9 mouse cellular contexts compared by ENCODE assay signal in genomic region chr17:24559146-24559545, GRCm38 (mm10). TPM values are rescaled to one million over a fixed set of nuclear protein-coding genes. Genes with fewer than 3 reads are reported as not detected.
DNase-seq lines count a peak whose midpoint lies in the region; ATAC-seq and TF ChIP-seq lines count a peak whose summit lies in the region.
"Had no signal": no experiment of that assay in that cellular context is flagged by ENCODE, and none has a peak within 500 bp of the region (broad histone marks: within the 10 kb centered on the region; RNA-seq: fewer than 3 reads in every experiment).

No protein-coding gene starts in this region.

- peak overlapping the region; percentile 83 for H3K27ac ChIP-seq in embryonic facial prominence, embryonic 14.5 days (replicated peaks; ENCODE audit: low read depth, low read length)
- H3K27ac ChIP-seq in heart, embryonic 14.5 days (replicated peaks in 1 of 2; ENCODE audit: control insufficient read depth in 1 of 2, insufficient read depth in 1 of 2, low read depth in 2 of 2, low read length in 2 of 2) = peak overlapping the region; percentile 53 to 72; a peak in 3 of 4 replicates
- peak overlapping the region; percentile 76 for H3K27ac ChIP-seq in limb, embryonic 10.5 days
- peak overlapping the region; percentile 63 for H3K27ac ChIP-seq in midbrain, postnatal 0 days (ENCODE audit: low read depth, low read length)
- H3K27ac ChIP-seq: macrophage had no signal

- 46% methylated on average over 2 of the region's 3 CpGs for WGBS in embryonic facial prominence, embryonic 14.5 days
- 70% methylated on average over 3 of the region's 3 CpGs for WGBS in heart, embryonic 14.5 days
- 78% methylated on average over 3 of the region's 3 CpGs for WGBS in limb, embryonic 10.5 days
- WGBS in midbrain, postnatal 0 days = 64% methylated on average over 3 of the region's 3 CpGs

- no peaks in the 10 kb centered on the region for H3K9me3 ChIP-seq in embryonic facial prominence, embryonic 14.5 days (ENCODE audit: control insufficient read depth, low read length)
- no peaks in the 10 kb centered on the region for H3K9me3 ChIP-seq in heart, embryonic 14.5 days (ENCODE audit: control insufficient read depth, low read length)
- no peaks in the 10 kb centered on the region for H3K9me3 ChIP-seq in limb, embryonic 10.5 days (replicated peaks)
- no peaks in the 10 kb centered on the region for H3K9me3 ChIP-seq in midbrain, postnatal 0 days (ENCODE audit: low read length)

- peak; percentile 66 for ATAC-seq in embryonic facial prominence, embryonic 14.5 days (ENCODE audit: low read depth)
- 0 out of 2 replicates have a peak, but pooled peaks have one; percentile 34 for ATAC-seq in heart, embryonic 14.5 days (ENCODE audit: insufficient number of reproducible peaks, insufficient read depth, low FRiP score, low read depth)
- peak; percentile 25; the same call in 1 of the 2 replicates for ATAC-seq in midbrain, postnatal 0 days (ENCODE audit: low FRiP score)

- 0 out of 2 replicates have a peak, but pooled peaks cover 3% of the 10 kb centered on the region for H3K36me3 ChIP-seq in embryonic facial prominence, embryonic 14.5 days (ENCODE audit: control insufficient read depth, insufficient read depth, low read length)
- H3K36me3 ChIP-seq in heart, embryonic 14.5 days (ENCODE audit: control insufficient read depth, insufficient read depth, low read length) = no peaks in the 10 kb centered on the region
- peaks cover 13% of the 10 kb centered on the region for H3K36me3 ChIP-seq in limb, embryonic 10.5 days
- 0 out of 2 replicates have a peak, but pooled peaks cover 2% of the 10 kb centered on the region for H3K36me3 ChIP-seq in midbrain, postnatal 0 days (ENCODE audit: insufficient read depth, low read length)

- H3K4me1 ChIP-seq in embryonic facial prominence, embryonic 14.5 days (ENCODE audit: control insufficient read depth, insufficient read depth, low read length) = peaks cover 22% of the 10 kb centered on the region
- peaks cover 24 to 28% of the 10 kb centered on the region in 2 experiments for H3K4me1 ChIP-seq in heart, embryonic 14.5 days (ENCODE audit: control insufficient read depth in 2 of 2, insufficient read depth in 2 of 2, low read length in 2 of 2)
- H3K4me1 ChIP-seq in limb, embryonic 10.5 days = peaks cover 24% of the 10 kb centered on the region
- H3K4me1 ChIP-seq in midbrain, postnatal 0 days (ENCODE audit: insufficient read depth, low read length) = peaks cover 8% of the 10 kb centered on the region; the same call in 1 of the 2 replicates

- no peaks in the 10 kb centered on the region for H3K27me3 ChIP-seq in embryonic facial prominence, embryonic 14.5 days (replicated peaks; ENCODE audit: control insufficient read depth, insufficient read depth, low read length)
- no peaks in the 10 kb centered on the region for H3K27me3 ChIP-seq in heart, embryonic 14.5 days (ENCODE audit: control insufficient read depth, insufficient read depth, low read length)
- H3K27me3 ChIP-seq in limb, embryonic 10.5 days (ENCODE audit: low read depth, poor library complexity, severe bottlenecking) = no peaks in the 10 kb centered on the region
- no peaks in the 10 kb centered on the region for H3K27me3 ChIP-seq in midbrain, postnatal 0 days (ENCODE audit: insufficient read depth, low read length)

- peak overlapping the region; percentile 29 for H3K4me2 ChIP-seq in embryonic facial prominence, embryonic 14.5 days (ENCODE audit: low read depth, low read length)
- peak overlapping the region; percentile 33 for H3K4me2 ChIP-seq in heart, embryonic 14.5 days (ENCODE audit: low read length)
- no peak overlapping the region for H3K4me2 ChIP-seq in midbrain, postnatal 0 days (ENCODE audit: low read depth, low read length, poor library complexity, severe bottlenecking)

- H3K9ac ChIP-seq in embryonic facial prominence, embryonic 14.5 days (ENCODE audit: low read depth, low read length) = 0 out of 2 replicates have a peak overlapping the region, but pooled peaks have one; percentile 8
- H3K9ac ChIP-seq in heart, embryonic 14.5 days (ENCODE audit: low read length) = no peak overlapping the region
- no peak overlapping the region for H3K9ac ChIP-seq in midbrain, postnatal 0 days (replicated peaks; ENCODE audit: low read length, poor library complexity, severe bottlenecking)

- no peak for TF ChIP-seq CTCF in midbrain, postnatal 0 days (IDR thresholded peaks at IDR 0.05)

- no peak overlapping the region for H3K4me3 ChIP-seq in embryonic facial prominence, embryonic 14.5 days (ENCODE audit: low read depth, low read length)
- no peak overlapping the region for H3K4me3 ChIP-seq in heart, embryonic 14.5 days (ENCODE audit: control insufficient read depth in 1 of 2, insufficient read depth in 1 of 2, low read depth in 1 of 2, low read length in 2 of 2)
- no peak overlapping the region for H3K4me3 ChIP-seq in limb, embryonic 10.5 days
- H3K4me3 ChIP-seq in midbrain, postnatal 0 days (ENCODE audit: low read depth, low read length) = no peak overlapping the region

- peak; percentile 69 for DNase-seq in 3134 (ENCODE audit: extremely low read depth, insufficient read length, low spot score)
- peak; percentile 52 for DNase-seq in embryonic facial prominence, embryonic 14.5 days (ENCODE audit: low spot score)
- DNase-seq in limb, embryonic 10.5 days (ENCODE audit: low spot score) = no peak
- no peak for DNase-seq in midbrain, postnatal 0 days (ENCODE audit: low spot score)
- no peak for DNase-seq in urinary bladder, postnatal 25 days (ENCODE audit: low spot score)
- DNase-seq in cerebellum, adult 18-20 months = no peak
- DNase-seq in right cerebral cortex, postnatal 25 days = no peak

RNA-seq across cellular contexts. Expression of gene Pkd1, which starts 9.5 kb away (rescaled TPM):
- polyA plus RNA-seq in embryonic facial prominence, embryonic 14.5 days (2014; fragmentation: Nextera tagmentation; extraction: Ambion mirVana) = 37.9 and 40.1 TPM in 2 replicates
- polyA plus RNA-seq in heart, embryonic 14.5 days (2014; fragmentation: Nextera tagmentation; extraction: Ambion mirVana) = 16.8 and 18.0 TPM in 2 replicates
- polyA plus RNA-seq in limb, embryonic 10.5 days (2016; fragmentation: Nextera tagmentation; extraction: Ambion mirVana) = 18.9 and 24.7 TPM in 2 replicates
- total RNA-seq in midbrain, postnatal 0 days (2014; rRNA removed) = 73.6 and 84.3 TPM in 2 replicates
- 13.6 and 14.5 TPM in 2 replicates for polyA plus RNA-seq in midbrain, postnatal 0 days (2015; fragmentation: Nextera tagmentation; extraction: Ambion mirVana)

RNA-seq across cellular contexts. Expression of gene Rab26, which starts 25.1 kb away (rescaled TPM):
- polyA plus RNA-seq in embryonic facial prominence, embryonic 14.5 days (2014; fragmentation: Nextera tagmentation; extraction: Ambion mirVana) = 2.8 and 2.9 TPM in 2 replicates
- polyA plus RNA-seq in heart, embryonic 14.5 days (2014; fragmentation: Nextera tagmentation; extraction: Ambion mirVana) = 1.7 and 1.9 TPM in 2 replicates
- 2.4 and 3.8 TPM in 2 replicates for polyA plus RNA-seq in limb, embryonic 10.5 days (2016; fragmentation: Nextera tagmentation; extraction: Ambion mirVana)
- total RNA-seq in midbrain, postnatal 0 days (2014; rRNA removed) = 4.4 and 7.6 TPM in 2 replicates
- 15.5 and 17.7 TPM in 2 replicates for polyA plus RNA-seq in midbrain, postnatal 0 days (2015; fragmentation: Nextera tagmentation; extraction: Ambion mirVana)
- polyA plus RNA-seq: macrophage had no signal

RNA-seq across cellular contexts. Expression of gene Traf7, which starts 31.4 kb away (rescaled TPM):
- 78.9 and 86.3 TPM in 2 replicates for polyA plus RNA-seq in embryonic facial prominence, embryonic 14.5 days (2014; fragmentation: Nextera tagmentation; extraction: Ambion mirVana)
- 68.8 and 74.4 TPM in 2 replicates for polyA plus RNA-seq in heart, embryonic 14.5 days (2014; fragmentation: Nextera tagmentation; extraction: Ambion mirVana)
- 125 and 136 TPM in 2 replicates for polyA plus RNA-seq in limb, embryonic 10.5 days (2016; fragmentation: Nextera tagmentation; extraction: Ambion mirVana)
- 175 and 179 TPM in 2 replicates for total RNA-seq in midbrain, postnatal 0 days (2014; rRNA removed)
- polyA plus RNA-seq in midbrain, postnatal 0 days (2015; fragmentation: Nextera tagmentation; extraction: Ambion mirVana) = 71.4 and 73.6 TPM in 2 replicates

Comparison
In these comparisons a context has a peak if more than half of its experiments do, and no peak if none do; other contexts are left out.
1. DNase-seq: peak in 3134 (single experiment) and embryonic facial prominence, embryonic 14.5 days (single experiment); none in limb, embryonic 10.5 days (single experiment), midbrain, postnatal 0 days (single experiment), urinary bladder, postnatal 25 days (single experiment), cerebellum, adult 18-20 months (0 of 2) and right cerebral cortex, postnatal 25 days (single experiment).
2. Peak in every context shown above with its lines, with median percentiles within 50 percentile points of each other: ATAC-seq and H3K27ac ChIP-seq.